Mouse (Mus musculus) neutrophil, adult 59 days (primary cell): ENCODE measurements around the gene Kin. TPM values are rescaled to one million over a fixed set of nuclear protein-coding genes. Genes with fewer than 3 reads are reported as not detected.

ENCODE experiments used
- total RNA-seq, 2 experiments: library from RNA; stranded (reverse); gene quantifications; 1 replicate in 1 of 2; 2 replicates in 1 of 2; pipeline ENCODE4 v1.2.4; 2023

The Kin gene
- 10 to 100 TPM; 15.3 to 15.7 TPM for total RNA-seq

DNA sequence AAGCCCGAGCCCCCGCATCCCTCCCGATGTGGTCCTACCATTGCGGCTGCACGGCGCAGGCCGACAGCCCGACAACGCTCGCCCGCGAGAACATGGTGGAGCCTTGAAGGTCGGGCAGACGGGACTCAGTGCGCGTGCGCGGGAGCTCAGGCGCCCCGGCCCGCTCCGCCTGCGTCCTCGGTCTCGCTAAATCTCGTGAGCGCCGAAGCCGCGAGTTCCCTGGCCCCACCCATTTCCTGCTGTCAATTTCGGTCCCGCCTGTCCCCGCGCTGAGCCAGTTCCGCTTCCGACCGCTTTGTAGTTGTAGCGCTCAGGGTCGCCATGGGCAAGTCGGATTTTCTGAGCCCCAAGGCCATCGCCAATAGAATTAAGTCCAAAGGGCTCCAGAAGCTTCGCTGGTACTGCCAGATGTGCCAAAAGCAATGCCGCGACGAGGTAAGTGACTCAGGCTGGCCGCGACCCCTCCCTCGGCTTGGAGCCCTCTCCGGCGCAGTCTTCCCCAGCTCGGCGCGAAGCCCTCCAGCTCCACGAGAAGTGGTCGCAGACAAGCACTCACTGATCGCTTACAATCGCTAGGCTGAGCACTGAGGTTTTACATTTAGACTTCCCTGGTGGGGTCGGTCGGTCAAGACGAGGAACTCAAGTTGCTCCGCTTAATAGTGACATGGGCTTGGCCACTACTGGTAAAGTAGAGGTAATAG, at the start of gene Kin, which contains the start of gene Atp5c1:
Kin (plus strand) TSS at position 284 of the 701 bp plus-strand sequence.
Atp5c1 (minus strand) TSS at position 201 of the 701 bp plus-strand sequence.

GRCm38 (mm10) chr2:10048461-10048860, 31.9 kb upstream of the Kin start, which contains the start of gene Taf3:
Gene Taf3, minus strand, starts transcription at chr2:10048596.

DNA sequence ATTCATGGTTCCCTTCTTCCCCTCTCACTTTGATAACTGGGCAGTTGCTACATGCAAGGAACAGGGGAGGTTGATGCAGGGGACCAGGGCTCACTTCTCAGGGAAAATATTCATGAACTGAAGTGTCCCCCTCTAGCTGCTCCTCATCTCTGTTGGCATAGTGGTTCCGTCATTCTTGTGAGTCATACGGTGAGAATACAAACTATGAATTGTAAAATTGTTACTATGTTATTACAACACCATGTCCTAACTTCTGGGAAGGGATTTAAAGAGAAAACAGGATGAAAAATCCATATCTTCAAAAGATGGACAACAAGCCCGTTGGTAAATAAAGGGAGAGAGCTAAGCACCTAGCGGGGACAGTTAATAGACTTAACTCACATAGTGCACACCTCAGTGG, 50.9 kb downstream of the Kin start, which contains the start of gene Itih2:
Itih2 (minus strand) TSS at position 101 of the 400 bp plus-strand sequence.

Other genes with a start within 250 kb of the Kin start
- gene 4930412O13Rik, start 199.3 kb upstream of the Kin start, total RNA-seq: not detected
- gene 9230102O04Rik, start 191.1 kb upstream of the Kin start, total RNA-seq: not detected
- gene Gata3, start 190.6 kb upstream of the Kin start, total RNA-seq: 1 to 10 TPM in 1 of 2 experiments, under 1 TPM in 1; 0.55 to 1.3 TPM
- 10 to 100 TPM in 1 of 2 experiments, 1 to 10 TPM in 1; 9.9 to 10.6 TPM for gene Taf3, start 32.0 kb upstream of the Kin start, total RNA-seq
- 100 to 1,000 TPM; 107 to 127 TPM for gene Atp5c1, start 83 bp upstream of the Kin start, total RNA-seq
- gene Itih2, start 50.8 kb downstream of the Kin start, total RNA-seq: not detected
- gene Itih5, start 73.0 kb downstream of the Kin start, total RNA-seq: 1 to 10 TPM; 5.7 to 8.5 TPM